Mouse (Mus musculus) retina, adult 2 months (tissue): Measurements from ENCODE around the gene Slc4a2.
A peak's percentile ranks its signal among the peaks of the same experiment; 100 is the strongest.

ENCODE experiments used
- DNase-seq: peaks from one replicate; pipeline ENCODE4 v3.0.0-alpha.2; 2012; ENCODE audit warnings: low read depth, low spot score

The Slc4a2 gene

DNA sequence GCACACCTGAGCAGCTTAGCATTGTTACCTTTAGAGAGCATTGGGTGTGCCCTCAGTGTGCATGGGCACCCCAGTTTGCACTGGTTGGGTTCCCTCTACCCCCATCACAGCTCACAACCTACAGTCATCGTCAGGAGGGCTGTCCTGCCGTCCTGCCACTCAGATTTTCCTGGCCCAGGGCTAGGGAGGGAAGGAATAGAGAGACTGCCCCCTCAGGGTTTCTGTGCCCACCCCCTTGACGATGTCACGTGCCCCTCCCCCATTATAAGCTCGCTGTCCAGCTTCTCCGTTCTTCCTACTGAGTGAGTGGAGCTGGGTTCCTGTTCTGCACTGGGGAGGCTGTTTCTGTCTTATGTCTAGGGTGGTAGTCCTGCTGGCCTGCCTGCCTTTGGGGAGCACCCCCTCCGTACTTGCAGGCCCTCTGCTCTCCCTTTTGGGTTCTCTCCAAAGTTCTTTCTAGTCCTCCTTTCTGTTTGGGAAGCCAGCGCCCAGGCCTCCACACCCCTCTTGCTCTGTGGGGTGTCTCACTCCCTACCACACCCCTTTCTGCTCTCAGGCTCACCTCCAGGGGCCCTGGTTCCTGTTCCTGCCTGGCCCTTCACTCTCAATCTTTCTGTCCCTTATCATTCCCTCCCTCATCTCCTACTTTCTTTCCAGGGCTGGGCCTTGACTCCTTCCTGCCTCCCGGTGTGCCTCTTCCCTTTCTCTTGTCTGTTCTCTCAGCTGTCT, 3.1 kb downstream of the Slc4a2 start:
- no peak for DNase-seq

DNA sequence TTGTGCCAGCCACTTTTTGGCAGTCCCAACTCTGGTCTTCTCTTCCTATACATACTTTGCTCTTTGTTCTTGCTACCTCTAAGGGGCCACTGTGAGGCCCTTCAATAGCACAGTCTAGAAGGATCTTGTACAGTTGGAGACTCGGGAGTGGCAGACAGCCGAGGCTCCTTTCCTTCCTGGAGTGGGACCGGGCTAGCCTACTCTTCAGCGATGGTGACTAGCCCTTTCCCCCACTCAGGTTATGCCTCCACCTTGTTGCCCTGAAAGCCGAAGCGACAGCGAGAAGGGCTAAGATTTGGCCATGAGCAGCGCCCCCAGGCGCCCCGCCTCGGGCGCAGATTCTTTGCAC, 3.6 kb downstream of the Slc4a2 start:
- no peak for DNase-seq

DNA sequence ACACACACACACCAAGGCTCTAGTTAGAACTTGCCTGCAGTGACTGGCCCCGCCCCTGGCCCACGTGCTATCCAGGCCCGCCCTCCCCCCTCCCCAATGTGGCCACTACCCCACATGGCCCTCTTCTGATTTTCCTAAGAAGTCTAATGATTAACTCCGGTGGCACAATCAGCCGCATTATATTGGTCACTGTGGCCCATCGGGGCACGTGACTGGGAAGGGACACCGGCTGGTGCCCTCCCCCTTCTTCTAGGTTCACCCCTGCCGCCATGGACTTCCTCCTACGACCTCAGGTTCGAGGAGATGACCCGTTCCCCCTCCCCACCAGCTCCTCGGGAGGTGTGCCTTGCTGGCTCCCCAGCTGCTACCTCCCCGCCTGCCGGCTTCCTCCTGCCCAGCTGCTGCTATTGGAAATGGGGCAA, 4.4 kb downstream of the Slc4a2 start:
- DNase-seq, result no peak

DNA sequence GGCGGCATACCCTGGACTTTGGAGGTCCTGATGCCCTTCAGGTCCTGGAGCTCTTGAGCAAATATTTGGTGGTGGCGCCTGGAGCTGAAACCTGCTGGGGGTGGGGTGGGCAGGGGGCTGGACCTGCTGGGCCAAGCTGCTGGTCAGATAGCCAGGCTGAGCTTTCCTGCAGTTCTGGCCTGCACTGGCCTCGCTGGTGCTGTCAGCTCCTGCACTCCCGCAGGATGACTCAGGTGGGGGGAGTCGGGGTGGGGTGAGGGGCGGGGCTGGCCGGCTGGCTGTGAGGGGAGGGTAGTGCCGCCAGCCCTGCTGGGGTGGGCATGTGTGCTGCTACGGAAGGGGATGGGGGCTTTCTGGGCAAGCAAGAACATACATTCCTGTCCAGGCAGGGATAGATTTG, 5.0 kb downstream of the Slc4a2 start:
- no peak for DNase-seq

DNA sequence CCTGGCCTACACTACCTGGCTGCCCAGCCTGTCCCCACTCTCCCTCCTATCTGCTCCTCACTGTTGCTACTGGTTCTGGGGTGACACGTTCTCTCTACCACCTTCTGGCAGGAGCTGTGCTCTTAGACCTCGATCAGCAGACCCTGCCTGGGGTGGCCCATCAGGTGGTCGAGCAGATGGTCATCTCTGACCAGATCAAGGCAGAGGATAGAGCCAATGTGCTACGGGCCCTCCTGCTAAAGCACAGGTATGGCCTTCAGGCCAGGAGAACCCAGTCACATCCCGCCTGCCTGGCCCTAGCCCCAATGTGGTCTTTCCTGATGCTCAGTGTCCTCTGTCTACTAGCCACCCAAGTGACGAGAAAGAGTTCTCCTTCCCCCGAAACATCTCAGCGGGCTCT, 10.4 kb downstream of the Slc4a2 start:
- no peak for DNase-seq

DNA sequence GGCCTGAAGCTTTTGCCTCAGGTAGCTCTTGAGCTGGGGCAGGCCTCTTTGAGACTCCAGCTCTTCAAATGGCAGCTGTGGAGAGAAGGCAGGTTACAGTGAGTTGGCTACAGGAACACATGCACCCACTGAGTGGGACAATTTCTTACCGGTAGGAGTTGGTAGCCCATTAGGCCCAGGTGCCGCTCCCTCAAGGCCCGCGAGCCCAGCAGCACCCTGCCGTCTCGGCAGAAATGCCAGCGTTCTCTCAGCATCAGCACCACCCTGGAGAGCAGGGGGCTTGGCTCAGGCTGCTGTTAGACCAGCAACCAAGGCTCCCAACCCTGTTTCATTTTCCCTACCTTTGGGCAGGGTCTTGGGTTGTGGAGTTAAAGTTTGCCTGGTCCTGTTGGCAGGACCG, 17.6 kb downstream of the Slc4a2 start:
- DNase-seq, result no peak

DNA sequence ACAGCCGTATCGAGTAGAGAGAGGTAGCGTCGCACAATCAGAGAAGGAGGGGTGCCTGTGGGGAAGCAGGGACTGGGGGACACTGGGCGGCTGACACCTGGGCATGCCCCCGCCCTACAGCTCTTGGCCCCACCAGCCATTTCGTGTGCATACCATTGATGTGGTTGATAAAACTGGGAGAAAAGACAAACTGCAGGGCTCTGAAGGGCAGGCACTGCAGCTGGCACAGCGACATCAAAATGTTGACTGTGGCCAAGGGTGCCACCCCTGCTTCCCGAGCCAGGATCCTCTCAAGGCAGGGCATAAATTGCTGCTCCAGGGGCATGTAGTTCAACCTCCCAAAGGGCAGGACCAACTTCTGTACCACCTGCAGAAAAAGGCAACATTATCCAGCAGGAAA, 18.4 kb downstream of the Slc4a2 start:
- DNase-seq, result no peak

DNA sequence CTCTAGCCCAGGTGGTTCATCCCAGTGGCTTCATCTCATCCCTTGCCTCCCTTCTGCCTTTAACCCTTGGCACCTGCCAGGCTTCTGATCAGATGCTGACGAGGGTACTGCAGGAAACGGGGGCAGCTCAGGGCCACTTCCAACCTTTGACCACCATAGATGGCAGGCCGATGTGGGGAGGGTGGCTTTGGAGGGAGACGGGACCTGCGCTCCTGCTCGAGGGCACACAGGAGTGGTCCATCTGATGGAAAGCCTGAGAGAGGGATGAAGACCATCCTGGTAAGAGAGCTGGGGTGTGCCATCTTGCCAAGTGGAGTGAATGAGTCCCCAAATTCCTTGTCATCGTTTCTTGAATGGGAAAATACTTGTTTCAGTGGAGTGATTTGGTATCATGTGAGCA, 19.6 kb downstream of the Slc4a2 start:
- no peak for DNase-seq

DNA sequence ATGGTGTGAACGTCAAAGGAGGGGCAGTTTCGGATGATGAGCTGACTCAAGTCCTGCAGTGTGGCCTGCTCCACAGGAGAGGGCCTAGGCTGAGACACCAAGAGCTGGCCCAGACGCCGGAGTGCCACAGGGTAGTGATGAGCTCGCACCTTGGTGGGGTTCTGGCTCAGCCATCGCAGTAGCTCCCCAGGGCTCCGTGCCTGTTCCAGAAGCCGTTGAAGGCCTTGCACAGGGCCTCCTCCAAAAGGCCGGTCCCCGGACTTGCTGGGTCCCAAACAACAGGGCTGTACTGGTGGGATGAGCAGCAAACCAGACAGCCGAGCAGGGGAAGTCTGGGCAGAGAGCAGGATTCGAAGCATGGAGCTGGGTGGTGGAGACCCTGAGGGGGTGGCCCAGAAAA, 20.3 kb downstream of the Slc4a2 start:
- DNase-seq, result no peak

DNA sequence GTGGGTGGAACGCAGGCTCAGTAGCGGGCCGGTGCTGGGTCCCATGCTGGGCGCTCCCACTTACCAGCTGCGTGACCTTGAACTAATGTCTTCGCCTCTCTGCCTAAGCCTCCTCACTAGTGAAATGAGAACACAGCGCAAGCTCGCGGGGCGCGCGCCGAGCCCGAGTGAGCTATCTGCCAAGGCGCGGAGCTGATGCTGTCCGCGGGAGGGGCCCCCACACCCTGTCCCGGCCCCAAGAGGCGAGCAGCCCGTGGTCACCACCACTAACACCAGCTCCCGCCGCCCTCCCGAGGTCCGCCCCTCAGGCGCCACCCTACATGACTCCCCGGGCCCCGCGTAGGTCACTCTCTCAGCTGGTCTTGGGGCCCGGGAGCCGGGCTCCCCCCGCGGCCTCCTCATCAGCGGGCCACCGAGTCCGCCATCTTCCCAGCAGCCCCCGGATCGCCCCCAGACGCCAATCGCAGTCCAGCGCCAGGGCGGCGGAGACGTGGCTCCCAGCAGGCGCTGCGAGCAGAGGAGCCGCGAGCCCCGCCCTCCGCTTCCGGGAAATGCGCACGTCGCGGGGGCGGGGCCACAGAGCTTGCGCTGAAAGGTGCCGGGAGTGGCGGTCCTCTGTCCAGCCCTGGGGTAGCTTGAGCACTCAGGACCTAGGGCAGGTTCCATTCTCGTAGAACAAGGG, 21.2 kb downstream of the Slc4a2 start, which contains the start of gene Fastk:
Gene Fastk, minus strand, starts transcription at position 542 of the 682 bp plus-strand sequence.
- peak; percentile 81 for DNase-seq

DNA sequence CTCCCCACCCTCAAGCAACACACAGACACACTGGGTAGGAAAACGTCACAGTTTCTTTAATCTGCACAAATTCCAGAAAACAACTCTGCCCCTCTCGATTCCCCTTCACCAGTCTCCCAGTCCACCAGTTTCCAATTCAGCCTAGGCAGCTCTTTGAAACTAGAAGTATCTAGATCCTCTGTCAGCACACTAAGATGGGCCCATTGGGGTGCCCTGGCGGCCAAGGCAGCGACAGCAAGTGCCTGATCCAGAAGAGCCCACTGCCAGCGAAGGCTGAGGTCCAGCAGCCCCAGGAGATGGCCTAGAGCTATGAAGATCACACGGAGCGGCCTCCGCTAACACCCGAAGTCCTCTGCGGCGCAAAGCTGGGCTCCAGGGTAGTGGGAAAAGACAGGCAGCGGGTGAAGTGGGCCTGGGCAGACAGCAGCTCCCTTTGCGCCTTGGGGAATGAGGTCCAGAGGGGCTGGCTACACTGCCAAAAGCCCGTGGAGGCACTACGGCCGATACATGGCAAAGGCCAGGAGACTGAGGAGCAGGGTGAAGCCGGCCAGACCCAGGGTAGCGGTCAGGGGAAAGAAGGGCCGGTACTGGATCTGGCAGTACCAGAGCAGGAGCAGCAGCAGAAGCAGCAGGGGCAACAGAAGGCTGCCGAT, 21.9 kb downstream of the Slc4a2 start:
- DNase-seq, result no peak

DNA sequence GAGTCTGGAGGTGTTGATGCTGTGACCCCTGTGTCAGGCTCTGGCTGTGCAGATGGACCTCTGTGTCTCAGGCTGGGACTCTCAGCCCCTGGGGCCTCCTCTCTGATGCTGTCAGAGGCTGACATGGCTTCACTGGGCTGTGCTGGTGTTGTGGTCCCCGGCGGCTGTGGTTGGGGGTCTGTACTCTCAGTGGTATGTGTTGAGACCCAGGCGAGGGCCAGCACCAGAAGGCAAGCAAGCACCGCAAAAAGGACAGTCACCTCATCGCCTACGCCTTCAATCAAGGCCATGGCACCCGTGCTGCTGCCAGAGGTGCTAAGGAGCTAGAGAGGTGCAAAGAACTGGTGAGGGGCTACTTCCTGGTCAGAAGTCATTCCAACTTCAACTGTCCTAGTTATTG, 23.0 kb downstream of the Slc4a2 start:
- no peak for DNase-seq

DNA sequence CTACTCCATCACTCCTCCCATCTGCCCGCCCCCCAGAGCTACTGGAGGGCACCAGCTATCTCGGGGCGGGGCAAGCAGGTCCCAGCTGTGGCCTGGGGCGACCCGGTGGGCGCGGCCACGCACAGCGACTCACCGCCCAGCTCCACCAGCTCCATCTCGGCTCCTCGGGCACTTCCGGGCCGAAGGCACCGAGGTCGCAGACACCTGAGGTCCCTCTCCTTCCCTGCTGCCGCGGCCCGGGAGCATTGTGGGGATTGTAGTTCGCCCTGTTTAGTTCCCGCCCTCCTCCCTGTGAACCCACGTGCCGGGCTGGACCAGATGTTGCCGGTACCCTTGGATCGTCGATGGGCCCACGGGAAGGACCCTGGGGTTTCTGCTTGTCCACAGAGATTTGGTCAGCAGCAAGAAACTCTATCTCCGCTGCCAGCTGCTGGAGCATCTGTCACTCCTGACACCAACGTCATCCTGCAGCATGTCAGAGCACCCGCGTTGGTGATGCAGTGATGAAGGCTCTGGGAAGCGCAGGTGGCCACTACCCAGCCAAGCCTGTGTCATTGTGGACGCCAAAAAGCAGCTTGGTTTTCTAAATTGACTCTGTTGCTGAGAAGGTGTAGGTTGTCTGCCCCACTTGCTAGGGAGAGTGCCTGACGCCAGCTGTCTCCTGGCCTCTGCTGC, 24.1 kb downstream of the Slc4a2 start, which contains the start of gene Tmub1:
Gene Tmub1, minus strand, starts transcription at position 231 of the 675 bp plus-strand sequence.
- DNase-seq, result peak; percentile 66

DNA sequence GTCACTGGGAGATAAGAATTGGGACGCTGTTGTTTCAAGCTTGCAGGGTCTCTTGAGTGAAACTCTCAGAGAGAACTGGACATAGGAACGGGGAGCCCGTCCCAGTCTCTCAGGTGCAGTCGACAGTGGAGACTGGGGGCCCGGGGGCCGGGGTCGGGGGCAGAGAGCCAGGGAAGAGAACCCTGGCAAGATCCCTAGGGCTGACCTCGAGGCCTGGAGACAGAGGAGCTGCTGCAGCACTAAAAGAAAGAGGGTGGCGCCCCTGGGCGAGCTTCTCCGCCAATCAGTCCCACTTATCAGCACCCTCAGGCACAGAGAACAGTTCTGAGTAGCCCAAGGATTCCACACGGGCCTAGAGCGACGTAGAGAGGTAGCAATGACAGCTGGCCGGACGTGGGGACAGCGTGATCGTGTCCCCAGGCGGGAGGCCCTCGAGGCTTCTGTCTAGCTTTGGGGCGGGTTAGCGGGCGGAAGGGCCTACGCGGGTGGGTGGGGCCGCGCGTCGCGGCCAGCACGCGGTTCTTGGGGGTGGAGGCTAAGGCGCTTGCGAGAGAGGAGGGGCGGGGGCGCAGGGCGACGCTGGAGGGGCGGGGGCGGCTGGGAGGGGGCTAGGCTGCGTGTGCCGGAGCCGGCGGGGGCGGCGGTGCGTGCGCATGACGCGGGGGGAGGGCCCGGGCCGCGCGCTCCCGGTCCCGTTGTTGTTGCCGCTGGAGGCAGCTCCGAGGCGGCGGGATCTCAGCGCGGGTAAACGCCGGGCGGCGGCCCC, 27.8 kb downstream of the Slc4a2 start:
- DNase-seq, result peak; percentile 67

DNA sequence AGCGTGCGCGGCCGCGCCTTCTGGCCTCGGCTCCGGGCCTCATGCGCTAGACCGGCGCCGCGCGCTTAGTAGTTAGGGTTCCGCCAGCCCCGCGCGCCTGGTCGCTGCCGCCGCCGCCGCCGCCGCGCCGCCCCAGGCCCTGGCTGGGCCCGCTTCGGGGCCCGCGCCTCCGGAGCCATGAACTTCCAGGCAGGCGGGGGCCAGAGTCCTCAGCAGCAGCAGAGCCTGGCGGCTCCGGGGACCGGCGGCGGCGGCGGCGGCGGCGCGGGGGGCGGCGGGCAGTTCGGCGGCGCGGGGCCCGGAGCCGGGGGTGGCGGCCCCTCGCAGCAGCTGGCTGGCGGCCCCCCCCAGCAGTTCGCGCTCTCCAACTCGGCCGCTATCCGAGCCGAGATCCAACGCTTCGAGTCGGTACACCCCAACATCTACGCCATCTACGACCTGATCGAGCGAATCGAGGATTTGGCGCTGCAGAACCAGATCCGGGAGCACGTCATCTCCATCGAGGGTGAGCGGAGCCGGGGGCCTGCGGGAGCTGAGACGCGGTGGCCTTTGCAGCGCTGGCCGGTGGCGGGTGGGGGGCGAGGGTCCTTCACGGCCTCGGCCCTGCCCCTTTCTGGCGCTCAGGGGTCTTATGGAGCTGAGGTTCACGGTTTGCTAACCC, 28.5 kb downstream of the Slc4a2 start, which contains the start of gene Agap3:
Gene Agap3, plus strand, starts transcription at position 148 of the 661 bp plus-strand sequence.
- DNase-seq, result no peak

DNA sequence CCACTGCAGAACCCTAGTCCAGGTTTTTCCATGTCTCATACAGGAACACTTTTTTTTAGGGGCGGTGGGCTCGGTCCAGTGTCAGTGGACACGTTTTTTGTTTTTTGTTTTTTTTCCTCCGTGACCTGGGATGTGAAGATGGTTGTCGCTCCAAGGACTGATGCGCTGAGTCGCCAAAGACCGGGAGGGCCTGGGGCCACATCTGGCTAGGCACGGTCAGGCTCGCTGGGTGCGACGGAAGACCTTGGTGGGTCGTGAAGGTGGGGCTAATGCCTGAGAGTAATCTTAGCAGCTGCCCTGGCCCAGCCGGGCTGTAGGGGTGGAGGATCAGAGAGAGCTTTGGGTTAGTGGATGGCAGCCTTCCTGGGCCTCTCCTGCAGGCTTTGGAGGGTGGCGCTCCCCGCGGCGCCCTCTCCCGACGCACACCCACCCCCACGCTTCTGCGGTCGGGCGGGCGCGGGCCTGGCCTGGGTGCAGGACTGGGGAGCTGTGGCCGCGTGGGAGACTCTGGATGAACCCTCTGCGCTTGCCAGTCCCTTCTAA, 29.1 kb downstream of the Slc4a2 start:
- no peak for DNase-seq

DNA sequence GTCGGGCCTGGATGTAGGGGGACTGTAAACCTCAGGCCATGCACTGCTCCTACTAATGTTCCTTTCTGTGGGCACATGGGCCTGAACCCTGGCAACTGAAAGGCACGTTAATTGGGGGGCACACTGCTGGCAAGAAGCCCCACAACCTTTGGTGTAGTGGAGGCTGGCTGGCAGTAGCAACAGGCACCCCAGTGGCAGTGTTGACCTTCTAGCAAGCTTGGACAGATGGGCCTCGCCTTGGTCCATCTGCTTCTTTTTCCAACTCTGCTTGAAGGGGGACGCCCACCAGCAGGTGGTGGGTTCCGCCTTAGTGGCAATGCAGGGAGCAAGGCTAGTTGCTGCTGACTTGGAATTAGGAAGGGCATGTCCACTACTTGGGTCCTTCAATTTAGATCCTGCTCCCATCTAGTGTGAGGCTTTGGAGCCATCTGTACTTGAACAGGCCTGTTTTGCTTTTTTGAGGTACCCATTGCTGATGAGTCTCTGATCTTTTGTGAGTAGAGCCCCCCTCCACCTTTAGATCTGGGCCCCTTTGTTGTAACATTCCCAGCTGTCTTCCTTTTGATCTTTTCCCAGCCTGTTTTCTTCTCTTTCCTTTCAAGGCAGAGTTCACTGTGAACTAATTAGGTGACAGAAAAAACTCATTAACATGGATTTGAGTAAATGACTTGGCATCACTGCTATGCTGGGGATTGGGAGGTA, 29.8 kb downstream of the Slc4a2 start:
- no peak for DNase-seq

DNA sequence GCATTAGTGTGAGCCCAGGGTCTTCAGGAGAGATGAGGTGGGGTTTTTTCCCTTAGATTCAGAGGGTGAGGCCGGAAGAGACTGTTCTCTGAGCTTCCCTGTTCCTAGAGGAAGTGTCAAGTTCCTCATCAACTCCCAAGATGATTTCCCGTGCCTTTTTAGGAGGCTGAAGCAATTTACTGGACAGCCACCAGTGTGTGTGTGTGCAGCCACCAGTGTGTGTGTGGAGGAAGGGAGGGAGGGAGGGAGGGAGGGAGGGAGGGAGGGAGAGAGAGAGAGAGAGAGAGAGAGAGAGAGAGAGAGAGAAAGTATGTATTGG, 30.3 kb downstream of the Slc4a2 start:
- DNase-seq, result no peak

DNA sequence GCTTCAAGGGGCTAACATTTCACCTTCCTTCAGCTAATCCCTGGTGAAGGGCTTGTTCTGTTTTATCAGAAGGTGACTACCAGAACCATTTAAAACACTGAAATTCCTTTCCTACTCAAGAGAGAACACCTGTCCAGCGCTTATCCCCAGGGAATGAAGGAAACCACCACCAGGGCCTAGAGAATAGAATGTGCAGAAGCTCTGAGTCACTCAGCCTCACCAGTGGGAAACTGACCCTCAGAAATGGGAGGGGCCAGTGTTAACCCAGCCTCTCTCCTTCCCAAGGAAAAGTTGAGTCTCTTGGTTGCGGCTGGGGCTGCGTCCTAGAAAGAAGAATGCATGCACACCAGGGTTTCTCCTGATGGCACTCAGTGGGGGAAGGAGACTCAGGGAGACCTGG, 31.4 kb downstream of the Slc4a2 start:
- DNase-seq, result no peak

DNA sequence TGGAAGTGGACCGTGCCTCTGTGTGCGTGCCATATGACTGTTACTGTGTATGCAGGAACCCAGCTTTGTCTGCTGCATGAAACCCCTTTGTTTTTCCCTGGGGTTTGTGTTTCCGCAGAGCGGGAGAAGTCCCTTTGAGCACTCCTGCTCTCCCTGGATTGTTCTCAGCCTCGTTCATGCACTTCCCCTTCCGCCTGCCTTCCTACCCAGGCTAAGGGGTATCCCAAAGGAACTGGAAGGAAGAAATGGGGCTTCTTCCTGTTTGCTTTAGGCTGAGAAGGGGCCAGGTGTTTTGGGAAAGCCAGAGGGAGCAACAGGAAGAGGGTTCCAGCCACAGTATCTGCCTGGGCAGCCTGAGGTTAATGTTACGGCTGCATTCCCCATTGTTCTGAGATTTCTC, 32.0 kb downstream of the Slc4a2 start:
- no peak for DNase-seq
